In the genomic region with DNA sequence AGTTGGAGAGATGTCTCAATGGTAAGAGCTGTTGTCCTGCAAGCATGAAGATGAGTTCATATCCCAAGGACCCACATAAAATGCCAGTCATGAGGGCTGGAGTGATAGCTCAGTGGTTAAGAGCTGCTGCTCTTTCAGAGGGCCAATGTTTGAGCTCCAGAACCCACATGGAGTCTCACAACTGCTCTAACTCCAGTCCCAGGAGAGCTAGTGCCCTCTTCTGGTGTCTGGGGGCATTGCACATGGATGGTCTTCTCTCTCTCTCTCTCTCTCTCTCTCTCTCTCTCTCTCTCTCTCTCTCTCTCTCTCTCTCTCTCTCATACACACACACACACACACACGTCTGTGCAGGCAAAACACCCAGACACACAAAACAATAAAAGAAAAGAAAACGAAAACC, we compare ENCODE assay signal across 8 mouse cellular contexts. TPM values are rescaled to one million over a fixed set of nuclear protein-coding genes. Genes with fewer than 3 reads are reported as not detected.
A peak's percentile ranks its signal among the peaks of the same experiment; 100 is the strongest.
DNase-seq lines count a peak whose midpoint lies in the region; TF ChIP-seq lines count a peak whose summit lies in the region.

No protein-coding gene starts in this region.

- no peak overlapping the region for H3K4me3 ChIP-seq in heart, adult 2 months
- no peak overlapping the region for H3K4me3 ChIP-seq in spleen, adult 2 months (ENCODE audit: extremely low read depth, insufficient read depth, insufficient read length)
- no peak overlapping the region for H3K4me3 ChIP-seq in bone marrow macrophage, adult 2 months (ENCODE audit: insufficient read depth, low read length)

- H3K4me1 ChIP-seq in heart, adult 2 months (ENCODE audit: control insufficient read depth, insufficient read depth, low read length), result peaks cover 40% of the 10 kb centered on the region
- no peaks in the 10 kb centered on the region for H3K4me1 ChIP-seq in spleen, adult 2 months (ENCODE audit: control insufficient read depth, insufficient read depth, insufficient read length)
- H3K4me1 ChIP-seq in bone marrow macrophage, adult 2 months (ENCODE audit: control insufficient read depth, insufficient read depth, low read length), result no peaks in the 10 kb centered on the region

- peak; percentile 45 to 73 for DNase-seq in heart, adult 2 months
- DNase-seq in heart, postnatal 25 days (ENCODE audit: low spot score), result no peak
- peak in 1 of 2 experiments; percentile 22 for DNase-seq in spleen, adult 2 months (ENCODE audit: low read depth in 1 of 2, low spot score in 2 of 2)
- no peak for DNase-seq in spleen, postnatal 4 days (ENCODE audit: low spot score in 2 of 2)
- DNase-seq in kidney, postnatal 10 days, result peak; percentile 76
- peak; percentile 43 for DNase-seq in retina, postnatal 7 days (ENCODE audit: low read depth, low spot score)
- no peak for DNase-seq in urinary bladder, postnatal 10 days (ENCODE audit: low spot score)

- no peaks in the 10 kb centered on the region for H3K79me2 ChIP-seq in heart, adult 2 months (replicated peaks; ENCODE audit: control insufficient read depth, insufficient read depth, low read length)

- no peak overlapping the region for H3K9ac ChIP-seq in heart, adult 2 months (ENCODE audit: low read depth, low read length)

- H3K27me3 ChIP-seq in heart, adult 2 months (ENCODE audit: control insufficient read depth, insufficient read depth, low read length), result no peaks in the 10 kb centered on the region
- no peaks in the 10 kb centered on the region for H3K27me3 ChIP-seq in spleen, adult 2 months (ENCODE audit: control insufficient read depth, insufficient read depth, low read length)

- peak overlapping the region; percentile 85 for H3K27ac ChIP-seq in heart, adult 2 months
- no peak overlapping the region for H3K27ac ChIP-seq in spleen, adult 2 months (ENCODE audit: insufficient read depth, low read length)
- H3K27ac ChIP-seq in bone marrow macrophage, adult 2 months (ENCODE audit: insufficient read depth, low read depth, low read length), result no peak overlapping the region

- TF ChIP-seq CTCF in heart, adult 2 months (IDR thresholded peaks at IDR 0.05), result peak; percentile 71
- TF ChIP-seq CTCF in spleen, adult 2 months (IDR thresholded peaks at IDR 0.05; ENCODE audit: extremely low read depth, insufficient read depth, insufficient read length, insufficient replicate concordance), result peak; percentile 54; the same call in 1 of the 2 replicates
- peak; percentile 56 for TF ChIP-seq CTCF in bone marrow macrophage, adult 2 months (IDR thresholded peaks at IDR 0.05; ENCODE audit: low read depth, low read length)

- peak; percentile 73 for TF ChIP-seq EP300 in heart, adult 2 months (IDR thresholded peaks at IDR 0.05; ENCODE audit: insufficient read depth, low read depth, low read length)

- intact Hi-C loops in heart, adult 2 months (cut with DNase I), result loop anchor here (1.0 kb wide), 2 partner anchors 79 to 119 kb away; no protein-coding TSS in a partner anchor
- intact Hi-C loops in heart, postnatal 25 days (cut with DNase I), result loop anchor here (1.0 to 5.0 kb wide), 4 partner anchors 93 to 287 kb away; no protein-coding TSS in a partner anchor

- H3K36me3 ChIP-seq in heart, adult 2 months (ENCODE audit: control insufficient read depth, insufficient read depth, low read length), result peaks cover 14% of the 10 kb centered on the region
- H3K36me3 ChIP-seq in spleen, adult 2 months (ENCODE audit: control insufficient read depth, insufficient read depth, low read length), result no peaks in the 10 kb centered on the region

- 43% methylated on average over 2 of the region's 2 CpGs for WGBS in heart, adult 2 months
- WGBS in spleen, adult 2 months, result 29% methylated on average over 2 of the region's 2 CpGs

- no peak for TF ChIP-seq POLR2A in heart, adult 2 months (IDR thresholded peaks at IDR 0.05; ENCODE audit: insufficient read depth, low read depth, low read length)
- no peak for TF ChIP-seq POLR2A in spleen, adult 2 months (IDR thresholded peaks at IDR 0.05; ENCODE audit: low read depth, low read length)
- TF ChIP-seq POLR2A in bone marrow macrophage, adult 2 months (IDR thresholded peaks at IDR 0.05; ENCODE audit: borderline replicate concordance, low read depth, low read length), result no peak

RNA-seq across cellular contexts. Expression of gene Lpin3, which starts 4.4 kb away (rescaled TPM):
- total RNA-seq in heart, adult 2 months (2021), result 1 to 10 TPM; 4.6 to 7.2 TPM
- polyA plus RNA-seq in heart, adult 2 months (2012; rRNA removed), result 4.4 and 5.4 TPM in 2 replicates
- 1 to 10 TPM; 3.7 to 5.1 TPM for total RNA-seq in heart, postnatal 25 days (2021)
- 3.6 and 4.6 TPM in 2 replicates for polyA plus RNA-seq in spleen, adult 2 months (2012; rRNA removed)
- polyA plus RNA-seq in bone marrow macrophage, adult 2 months (2012; ENCODE audit: insufficient read depth, insufficient read length, missing spikeins), result not detected in 2 replicates

RNA-seq across cellular contexts. Expression of gene Zhx3, which starts 12.0 kb away (rescaled TPM):
- 10 to 100 TPM; 36.7 to 36.8 TPM for total RNA-seq in heart, adult 2 months (2021)
- polyA plus RNA-seq in heart, adult 2 months (2012; rRNA removed), result 7.9 and 14.0 TPM in 2 replicates
- total RNA-seq in heart, postnatal 25 days (2021), result 10 to 100 TPM; 37.5 to 43.6 TPM
- 1.5 and 2.3 TPM in 2 replicates for polyA plus RNA-seq in spleen, adult 2 months (2012; rRNA removed)
- polyA plus RNA-seq in bone marrow macrophage, adult 2 months (2012; ENCODE audit: insufficient read depth, insufficient read length, missing spikeins), result 4.9 and 6.1 TPM in 2 replicates

RNA-seq across cellular contexts. Expression of gene Emilin3, which starts 27.3 kb away (rescaled TPM):
- 1 to 10 TPM; 1.5 to 2.8 TPM for total RNA-seq in heart, adult 2 months (2021)
- 0.04 TPM in 1 of 2 replicates, not detected in the other for polyA plus RNA-seq in heart, adult 2 months (2012; rRNA removed)
- 1 to 10 TPM; 2.8 to 4.4 TPM for total RNA-seq in heart, postnatal 25 days (2021)
- polyA plus RNA-seq in spleen, adult 2 months (2012; rRNA removed), result not detected in 2 replicates
- polyA plus RNA-seq in bone marrow macrophage, adult 2 months (2012; ENCODE audit: insufficient read depth, insufficient read length, missing spikeins), result not detected in 2 replicates

Comparison
In these comparisons a context has a peak if more than half of its experiments do, and no peak if none do; other contexts are left out.
1. DNase-seq: peak in heart, adult 2 months (2 of 2), kidney, postnatal 10 days (single experiment) and retina, postnatal 7 days (single experiment); none in heart, postnatal 25 days (single experiment), spleen, postnatal 4 days (0 of 2) and urinary bladder, postnatal 10 days (single experiment).
2. Peak in every context shown above with its lines, with median percentiles within 50 percentile points of each other: CTCF ChIP-seq.